Mouse (Mus musculus): Measurements from ENCODE around the gene Rassf1. TPM values are rescaled to one million over a fixed set of nuclear protein-coding genes. Genes with fewer than 3 reads are reported as not detected.

The Rassf1 gene
- polyA plus RNA-seq, 1 experiment from 2014 or later: 48.0 TPM

DNA sequence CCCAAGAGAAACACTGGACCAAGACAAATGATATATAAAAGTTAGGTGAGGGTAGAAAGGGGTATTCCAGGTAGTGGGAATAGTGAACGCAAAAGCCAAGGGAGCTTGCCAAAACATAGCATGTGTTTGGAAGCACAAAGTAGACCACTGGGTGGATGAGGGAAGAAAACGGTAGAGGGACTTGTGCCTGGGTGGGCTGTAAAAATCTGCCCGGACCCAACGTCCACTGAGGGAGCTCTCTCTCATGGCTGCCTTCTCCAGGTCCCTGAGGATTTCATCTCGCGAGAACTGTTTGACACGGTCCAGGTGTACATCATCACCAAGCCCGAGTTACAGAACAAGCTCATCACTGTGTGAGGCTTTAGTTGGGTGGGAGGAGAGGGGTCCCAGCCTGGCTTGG, 8.6 kb upstream of the Rassf1 start:
- WGBS: 38% methylated on average over 8 of the region's 8 CpGs
- H3K27ac ChIP-seq (ENCODE audit: low read depth, low read length): no peak overlapping the region
- no peaks in the 10 kb centered on the region for H3K9me3 ChIP-seq (ENCODE audit: control insufficient read depth)
- TF ChIP-seq CTCF (IDR thresholded peaks at IDR 0.05; ENCODE audit: low read depth): no peak
- H3K4me2 ChIP-seq (replicated peaks; ENCODE audit: low read depth): peak overlapping the region; percentile 85
- H3K27me3 ChIP-seq (replicated peaks; ENCODE audit: control insufficient read depth, insufficient read depth, low read length): no peaks in the 10 kb centered on the region
- H3K9ac ChIP-seq (ENCODE audit: low read depth, low read length): no peak overlapping the region; the same call in 1 of the 2 replicates
- no peaks in the 10 kb centered on the region; the same call in none of the 2 replicates for H3K4me1 ChIP-seq (replicated peaks; ENCODE audit: control insufficient read depth, insufficient read depth, low read length)
- ATAC-seq: no peak
- H3K4me3 ChIP-seq (ENCODE audit: low read depth, low read length): peak overlapping the region; percentile 69
- H3K36me3 ChIP-seq (ENCODE audit: control insufficient read depth, insufficient read depth): peaks cover 35% of the 10 kb centered on the region

DNA sequence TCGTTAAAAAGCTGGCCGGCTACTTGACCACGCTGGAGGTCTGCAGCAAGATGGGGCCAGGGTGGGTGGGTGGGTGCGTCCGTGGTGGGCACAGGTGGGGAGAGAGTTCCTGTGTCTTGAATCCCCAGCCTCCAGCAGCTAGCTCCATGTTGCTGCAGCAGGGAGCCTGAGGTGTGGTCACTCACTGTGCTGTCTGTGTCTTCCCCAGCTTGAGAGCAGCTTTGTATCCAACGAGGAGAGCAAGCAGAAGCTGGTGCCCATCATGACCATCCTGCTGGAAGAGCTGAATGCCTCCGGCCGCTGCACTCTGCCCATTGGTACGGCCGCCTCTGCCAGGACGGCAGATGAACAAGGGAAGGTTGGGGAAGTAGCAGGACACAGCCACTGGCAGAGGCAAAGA, 8.1 kb upstream of the Rassf1 start:
- H3K4me1 ChIP-seq (replicated peaks; ENCODE audit: control insufficient read depth, insufficient read depth, low read length): no peaks in the 10 kb centered on the region; the same call in none of the 2 replicates
- no peak overlapping the region for H3K4me2 ChIP-seq (replicated peaks; ENCODE audit: low read depth)
- no peak for TF ChIP-seq CTCF (IDR thresholded peaks at IDR 0.05; ENCODE audit: low read depth)
- H3K27ac ChIP-seq (ENCODE audit: low read depth, low read length): no peak overlapping the region
- peaks cover 29% of the 10 kb centered on the region for H3K36me3 ChIP-seq (ENCODE audit: control insufficient read depth, insufficient read depth)
- H3K4me3 ChIP-seq (ENCODE audit: low read depth, low read length): no peak overlapping the region
- H3K9me3 ChIP-seq (ENCODE audit: control insufficient read depth): no peaks in the 10 kb centered on the region
- whole genome bisulfite sequencing: 90% methylated on average over 11 of the region's 11 CpGs
- no peaks in the 10 kb centered on the region for H3K27me3 ChIP-seq (replicated peaks; ENCODE audit: control insufficient read depth, insufficient read depth, low read length)
- no peak for ATAC-seq
- no peak overlapping the region for H3K9ac ChIP-seq (ENCODE audit: low read depth, low read length)

DNA sequence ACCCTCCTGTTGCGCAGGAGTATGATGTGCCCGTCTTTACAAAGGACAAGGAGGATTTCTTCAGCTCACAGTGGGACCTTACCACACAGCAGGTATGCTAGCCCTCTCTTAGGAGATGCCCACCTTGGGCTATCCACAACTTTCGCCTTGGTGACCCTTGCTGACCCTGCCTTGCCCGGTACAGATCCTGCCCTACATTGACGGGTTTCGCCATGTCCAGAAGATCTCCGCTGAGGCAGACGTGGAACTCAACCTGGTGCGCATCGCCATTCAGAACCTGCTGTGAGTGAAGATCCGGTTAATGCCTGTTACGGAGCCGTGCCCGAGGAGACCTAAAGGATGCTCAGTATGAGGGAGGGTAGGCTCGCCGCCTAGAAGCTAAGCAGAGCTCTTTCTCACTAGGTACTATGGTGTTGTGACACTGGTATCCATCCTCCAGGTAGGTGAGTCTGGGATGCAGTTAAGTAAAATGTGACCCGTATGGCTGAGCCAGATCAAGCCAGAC, 7.1 kb upstream of the Rassf1 start:
- Histone ChIP-seq H3K4me3 (ENCODE audit: low read depth, low read length) (no peak overlapping the region), H3K27ac (ENCODE audit: low read depth, low read length) (no peak overlapping the region), H3K36me3 (ENCODE audit: control insufficient read depth, insufficient read depth) (peaks cover 22% of the 10 kb centered on the region), H3K9me3 (ENCODE audit: control insufficient read depth) (no peaks in the 10 kb centered on the region), H3K9ac (ENCODE audit: low read depth, low read length) (no peak overlapping the region), H3K4me1 (replicated peaks; ENCODE audit: control insufficient read depth, insufficient read depth, low read length) (no peaks in the 10 kb centered on the region; the same call in none of the 2 replicates), H3K4me2 (replicated peaks; ENCODE audit: low read depth) (no peak overlapping the region), H3K27me3 (replicated peaks; ENCODE audit: control insufficient read depth, insufficient read depth, low read length) (no peaks in the 10 kb centered on the region)
- no peak for ATAC-seq
- 96% methylated on average over 17 of the region's 17 CpGs for WGBS
- no peak for TF ChIP-seq CTCF (IDR thresholded peaks at IDR 0.05; ENCODE audit: low read depth)

DNA sequence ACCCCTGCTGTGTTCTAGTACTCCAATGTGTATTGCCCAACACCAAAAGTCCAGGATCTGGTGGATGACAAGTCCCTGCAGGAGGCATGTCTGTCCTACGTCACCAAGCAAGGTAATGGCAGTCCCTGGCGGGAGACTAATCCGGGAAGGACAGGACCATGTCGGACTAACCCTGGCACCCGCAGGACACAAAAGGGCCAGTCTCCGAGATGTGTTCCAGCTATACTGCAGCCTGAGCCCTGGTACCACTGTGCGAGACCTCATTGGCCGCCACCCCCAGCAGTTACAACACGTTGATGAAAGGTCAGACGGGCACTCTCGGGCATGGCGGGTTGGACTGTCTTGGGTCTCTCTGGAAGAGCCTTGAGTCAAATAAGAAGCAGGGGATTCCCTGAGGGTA, 6.6 kb upstream of the Rassf1 start:
- Histone ChIP-seq H3K36me3 (ENCODE audit: control insufficient read depth, insufficient read depth) (peaks cover 17% of the 10 kb centered on the region), H3K9me3 (ENCODE audit: control insufficient read depth) (no peaks in the 10 kb centered on the region), H3K4me2 (replicated peaks; ENCODE audit: low read depth) (no peak overlapping the region), H3K9ac (ENCODE audit: low read depth, low read length) (no peak overlapping the region), H3K4me3 (ENCODE audit: low read depth, low read length) (no peak overlapping the region), H3K27me3 (replicated peaks; ENCODE audit: control insufficient read depth, insufficient read depth, low read length) (no peaks in the 10 kb centered on the region), H3K4me1 (replicated peaks; ENCODE audit: control insufficient read depth, insufficient read depth, low read length) (no peaks in the 10 kb centered on the region; the same call in none of the 2 replicates), H3K27ac (ENCODE audit: low read depth, low read length) (no peak overlapping the region)
- no peak for TF ChIP-seq CTCF (IDR thresholded peaks at IDR 0.05; ENCODE audit: low read depth)
- ATAC-seq: no peak
- 89% methylated on average over 12 of the region's 12 CpGs for WGBS

DNA sequence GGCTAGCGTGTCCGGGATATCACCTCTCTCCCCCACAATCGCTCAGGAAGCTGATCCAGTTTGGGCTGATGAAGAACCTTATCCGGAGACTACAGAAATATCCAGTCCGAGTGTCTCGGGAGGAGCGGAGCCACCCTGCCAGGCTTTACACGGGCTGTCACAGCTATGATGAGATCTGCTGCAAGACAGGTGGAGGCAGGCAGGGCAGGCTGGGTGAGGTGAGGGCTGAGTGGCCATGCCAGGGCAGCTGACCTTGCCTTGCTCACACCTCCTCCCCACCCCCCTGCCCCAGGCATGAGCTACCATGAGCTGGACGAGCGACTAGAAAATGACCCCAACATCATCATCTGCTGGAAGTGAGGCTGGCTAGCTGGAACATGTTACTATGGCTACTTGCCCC, 6.2 kb upstream of the Rassf1 start:
- no peak for ATAC-seq
- H3K9ac ChIP-seq (ENCODE audit: low read depth, low read length): no peak overlapping the region
- H3K4me2 ChIP-seq (replicated peaks; ENCODE audit: low read depth): no peak overlapping the region
- no peak overlapping the region for H3K4me3 ChIP-seq (ENCODE audit: low read depth, low read length)
- no peak for TF ChIP-seq CTCF (IDR thresholded peaks at IDR 0.05; ENCODE audit: low read depth)
- WGBS: 87% methylated on average over 10 of the region's 10 CpGs
- H3K27ac ChIP-seq (ENCODE audit: low read depth, low read length): no peak overlapping the region
- H3K9me3 ChIP-seq (ENCODE audit: control insufficient read depth): no peaks in the 10 kb centered on the region
- H3K36me3 ChIP-seq (ENCODE audit: control insufficient read depth, insufficient read depth): peaks cover 12% of the 10 kb centered on the region; the same call in 1 of the 2 replicates
- H3K4me1 ChIP-seq (replicated peaks; ENCODE audit: control insufficient read depth, insufficient read depth, low read length): no peaks in the 10 kb centered on the region; the same call in none of the 2 replicates
- H3K27me3 ChIP-seq (replicated peaks; ENCODE audit: control insufficient read depth, insufficient read depth, low read length): no peaks in the 10 kb centered on the region

DNA sequence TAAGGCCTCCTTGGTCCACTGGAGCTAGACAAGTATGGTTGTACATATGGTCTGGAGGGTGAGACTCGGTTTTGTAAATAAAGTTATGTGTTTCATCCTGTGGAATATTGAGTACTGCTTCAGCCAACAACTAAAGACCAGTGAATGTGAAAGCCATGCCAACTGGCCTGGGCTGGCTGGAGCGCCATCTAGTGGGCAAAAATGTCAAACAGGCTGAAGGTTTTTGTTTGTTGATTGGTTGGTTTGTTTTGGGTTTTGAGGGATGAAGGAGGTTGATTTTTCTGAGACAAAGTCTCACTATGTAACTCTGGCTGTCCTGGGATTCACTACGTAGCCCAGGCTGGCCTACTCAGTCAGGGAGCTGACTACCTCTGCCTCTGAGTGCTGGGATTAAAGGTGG, 5.8 kb upstream of the Rassf1 start:
- H3K36me3 ChIP-seq (ENCODE audit: control insufficient read depth, insufficient read depth): peaks cover 12% of the 10 kb centered on the region; the same call in 1 of the 2 replicates
- no peak overlapping the region for H3K4me2 ChIP-seq (replicated peaks; ENCODE audit: low read depth)
- no peaks in the 10 kb centered on the region; the same call in none of the 2 replicates for H3K4me1 ChIP-seq (replicated peaks; ENCODE audit: control insufficient read depth, insufficient read depth, low read length)
- no peak overlapping the region for H3K9ac ChIP-seq (ENCODE audit: low read depth, low read length)
- H3K9me3 ChIP-seq (ENCODE audit: control insufficient read depth): no peaks in the 10 kb centered on the region
- peak; percentile 96 for TF ChIP-seq CTCF (IDR thresholded peaks at IDR 0.05; ENCODE audit: low read depth)
- 8% methylated on average over 3 of the region's 3 CpGs for whole genome bisulfite sequencing
- no peaks in the 10 kb centered on the region for H3K27me3 ChIP-seq (replicated peaks; ENCODE audit: control insufficient read depth, insufficient read depth, low read length)
- ATAC-seq: no peak
- no peak overlapping the region for H3K27ac ChIP-seq (ENCODE audit: low read depth, low read length)
- H3K4me3 ChIP-seq (ENCODE audit: low read depth, low read length): no peak overlapping the region

All from intestine, postnatal 0 days (tissue).